Comparison of ENCODE assay signal across 27 mouse cellular contexts in the genomic region with DNA sequence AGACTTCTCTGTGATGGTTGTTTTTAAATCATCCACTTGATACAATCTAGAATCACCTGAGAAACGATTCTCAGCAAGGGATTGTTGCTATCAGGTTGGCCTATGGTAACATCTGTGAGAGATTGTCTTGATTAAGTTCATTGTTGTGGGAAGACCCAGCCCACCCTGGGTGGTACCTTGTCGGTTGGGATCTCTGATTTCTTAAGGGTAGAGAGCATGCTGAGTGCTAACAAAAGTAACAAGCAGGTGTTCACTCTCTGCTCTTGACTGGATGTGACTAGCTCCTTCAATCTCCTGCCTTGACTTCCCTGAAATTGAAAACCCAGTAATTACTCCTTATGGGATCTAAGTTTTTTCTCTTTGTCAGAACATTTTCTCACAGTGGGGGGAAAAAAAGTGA.
"Had no signal": no experiment of that assay in that cellular context is flagged by ENCODE, and none has a peak within 500 bp of the region (broad histone marks: within the 10 kb centered on the region; RNA-seq: fewer than 3 reads in every experiment).

No protein-coding gene starts in this region.

- H3K4me2 ChIP-seq: heart, embryonic 12.5 days; hindbrain, embryonic 12.5 days; hindbrain, embryonic 14.5 days; intestine, embryonic 15.5 days; limb, embryonic 12.5 days; liver, embryonic 11.5 days; liver, embryonic 13.5 days had no signal

- H3K4me3 ChIP-seq: gastrocnemius, adult 2 months; heart, adult 2 months; heart, embryonic 10.5 days; heart, embryonic 12.5 days; hindbrain, embryonic 10.5 days; hindbrain, embryonic 12.5 days; intestine, embryonic 15.5 days; layer of hippocampus, adult 2 months; left cerebral cortex, adult 2 months; limb, embryonic 10.5 days; limb, embryonic 12.5 days; liver, embryonic 13.5 days had no signal

- H3K9me3 ChIP-seq: heart, embryonic 10.5 days; heart, embryonic 12.5 days; hindbrain, embryonic 10.5 days; hindbrain, embryonic 12.5 days; intestine, embryonic 15.5 days; limb, embryonic 10.5 days; limb, embryonic 12.5 days; liver, embryonic 13.5 days had no signal

- ATAC-seq: hindbrain, embryonic 16.5 days; inflammation-experienced regulatory T-cells, adult 6 months; intestine, embryonic 15.5 days; intestine, postnatal 0 days had no signal

- H3K36me3 ChIP-seq: heart, embryonic 10.5 days; heart, embryonic 12.5 days; hindbrain, embryonic 10.5 days; hindbrain, embryonic 12.5 days; intestine, embryonic 15.5 days; limb, embryonic 10.5 days; limb, embryonic 12.5 days; liver, embryonic 13.5 days had no signal

- H3K27me3 ChIP-seq: heart, embryonic 12.5 days; intestine, embryonic 15.5 days; limb, embryonic 12.5 days had no signal

- H3K27ac ChIP-seq: gastrocnemius, adult 2 months; heart, adult 2 months; heart, embryonic 10.5 days; hindbrain, embryonic 10.5 days; hindbrain, embryonic 12.5 days; hindbrain, embryonic 14.5 days; intestine, embryonic 15.5 days; layer of hippocampus, adult 2 months; left cerebral cortex, adult 2 months; limb, embryonic 10.5 days; limb, embryonic 12.5 days; liver, embryonic 13.5 days had no signal

- H3K9ac ChIP-seq: heart, embryonic 12.5 days; hindbrain, embryonic 12.5 days; hindbrain, embryonic 14.5 days; intestine, embryonic 15.5 days; limb, embryonic 12.5 days; liver, embryonic 13.5 days had no signal

- DNase-seq: gastrocnemius, adult 2 months; gastrocnemius, postnatal 10 days; gastrocnemius, postnatal 25 days; heart, adult 2 months; heart, postnatal 10 days; heart, postnatal 4 days; kidney, adult 18-20 months; kidney, adult 8-10 months; kidney, postnatal 10 days; kidney, postnatal 25 days; kidney, postnatal 4 days; liver; liver, embryonic 13.5 days had no signal

- H3K4me1 ChIP-seq: intestine, embryonic 15.5 days had no signal
